8 mouse cellular contexts compared by ENCODE assay signal in genomic region chr11:64968507-64968906, GRCm38 (mm10). TPM values are rescaled to one million over a fixed set of nuclear protein-coding genes. Genes with fewer than 3 reads are reported as not detected.
DNase-seq lines count a peak whose midpoint lies in the region; ATAC-seq and TF ChIP-seq lines count a peak whose summit lies in the region.

No protein-coding gene starts in this region.

- H3K9me3 ChIP-seq in intestine, embryonic 16.5 days (ENCODE audit: control insufficient read depth, low read length) = no peaks in the 10 kb centered on the region

- TF ChIP-seq POLR2A in thymus, adult 2 months (IDR thresholded peaks at IDR 0.05; ENCODE audit: control insufficient read depth, extremely low read depth, insufficient read depth, low read length, poor library complexity) = no peak

- H3K27ac ChIP-seq in thymus, adult 2 months (ENCODE audit: control insufficient read depth, insufficient read depth, low read length) = no peak overlapping the region
- no peak overlapping the region for H3K27ac ChIP-seq in intestine, embryonic 16.5 days (ENCODE audit: low read length)

- peak; percentile 11 for DNase-seq in thymus, adult 2 months
- no peak for DNase-seq in thymus, adult 18-20 months
- DNase-seq in embryo, embryonic 11 days = peak; percentile 90
- DNase-seq in gastrocnemius, postnatal 25 days = peak; percentile 43
- peak; percentile 82 for DNase-seq in left cerebral cortex, postnatal 14 days (ENCODE audit: low spot score in 2 of 2)
- peak; percentile 76 for DNase-seq in right cerebral cortex, postnatal 4 days

- no peaks in the 10 kb centered on the region for H3K36me3 ChIP-seq in thymus, adult 2 months (ENCODE audit: control insufficient read depth, insufficient read depth, low read length)
- no peaks in the 10 kb centered on the region for H3K36me3 ChIP-seq in intestine, embryonic 16.5 days (ENCODE audit: control insufficient read depth, insufficient read depth, low read length)

- H3K4me3 ChIP-seq in thymus, adult 2 months (ENCODE audit: control insufficient read depth, insufficient read depth, low read length) = no peak overlapping the region
- H3K4me3 ChIP-seq in intestine, embryonic 16.5 days (ENCODE audit: low read length) = no peak overlapping the region

- H3K27me3 ChIP-seq in thymus, adult 2 months (ENCODE audit: control insufficient read depth, insufficient read depth, low read length) = no peaks in the 10 kb centered on the region
- H3K27me3 ChIP-seq in intestine, embryonic 16.5 days (replicated peaks; ENCODE audit: control insufficient read depth, insufficient read depth, low read length) = no peaks in the 10 kb centered on the region

- ATAC-seq in intestine, embryonic 16.5 days = peak; percentile 80
- ATAC-seq in megakaryocyte-erythroid progenitor cell, adult 5-6 weeks (replicated peaks; ENCODE audit: low FRiP score, low TSS enrichment, poor library complexity, severe bottlenecking) = peak; percentile 92

- TF ChIP-seq CTCF in thymus, adult 2 months (IDR thresholded peaks at IDR 0.05; ENCODE audit: borderline replicate concordance, control insufficient read depth, extremely low read depth, insufficient read depth, low read length, poor library complexity) = no peak

- intact Hi-C loops in left cerebral cortex, postnatal 14 days (cut with DNase I) = loop anchor here (5.0 to 10.0 kb wide), 2 partner anchors 1046 to 1564 kb away; partner anchors contain the start of gene Hs3st3b1

- H3K9ac ChIP-seq in intestine, embryonic 16.5 days (ENCODE audit: low read depth, low read length) = no peak overlapping the region

- no peak overlapping the region for H3K4me2 ChIP-seq in intestine, embryonic 16.5 days (ENCODE audit: low read depth, low read length)

- 18% methylated on average over 3 of the region's 3 CpGs for WGBS in thymus, adult 2 months
- 8% methylated on average over 3 of the region's 3 CpGs for WGBS in intestine, embryonic 16.5 days

- H3K4me1 ChIP-seq in thymus, adult 2 months (replicated peaks; ENCODE audit: control insufficient read depth, insufficient read depth, low read length) = no peaks in the 10 kb centered on the region
- H3K4me1 ChIP-seq in intestine, embryonic 16.5 days (ENCODE audit: control insufficient read depth, insufficient read depth, low read length) = no peaks in the 10 kb centered on the region

RNA-seq across cellular contexts. Expression of gene Elac2, which starts 10.3 kb away (rescaled TPM):
- polyA plus RNA-seq in thymus, adult 2 months (2012; rRNA removed) = 21.9 and 25.0 TPM in 2 replicates
- 10 to 100 TPM; 18.3 to 18.6 TPM for total RNA-seq in gastrocnemius, postnatal 25 days (2021)
- 24.7 and 26.4 TPM in 2 replicates for polyA plus RNA-seq in intestine, embryonic 16.5 days (2015; fragmentation: Nextera tagmentation; extraction: Ambion mirVana)
- 10 to 100 TPM; 27.0 to 27.7 TPM for total RNA-seq in left cerebral cortex, postnatal 14 days (2021)
- total RNA-seq in megakaryocyte-erythroid progenitor cell, adult 5-6 weeks (2014; fragmentation: Nextera tagmentation) = 40.9 and 46.6 TPM in 2 replicates
- total RNA-seq in megakaryocyte-erythroid progenitor cell, adult 5-6 weeks (2017) = 49.8 and 59.7 TPM in 2 replicates

Comparison
In these comparisons a context has a peak if more than half of its experiments do, and no peak if none do; other contexts are left out.
1. DNase-seq: peak in thymus, adult 2 months (single experiment), embryo, embryonic 11 days (single experiment), gastrocnemius, postnatal 25 days (single experiment), left cerebral cortex, postnatal 14 days (2 of 2) and right cerebral cortex, postnatal 4 days (single experiment); none in thymus, adult 18-20 months (0 of 2).